Mouse (Mus musculus) hindbrain, embryonic 10.5 days (tissue): ENCODE measurements around the gene Chd1. TPM values are rescaled to one million over a fixed set of nuclear protein-coding genes. Genes with fewer than 3 reads are reported as not detected.
A peak's percentile ranks its signal among the peaks of the same experiment; 100 is the strongest.
"Not testable (repeated sequence)": the region's sequence is repeated elsewhere in the genome, so short reads cannot be mapped to it uniquely, and the experiment has no call there.

Experiments used
- DNase-seq: peaks from one replicate; pipeline ENCODE4 v3.0.0-alpha.2; 2017; ENCODE audit warnings: low spot score
- H3K27ac ChIP-seq: fragments of 300-500 bp; sonication (generic); 2 replicates; pipeline ENCODE4 v1.5.1; 2016; ENCODE audit warnings: mild to moderate bottlenecking, moderate library complexity
- H3K27me3 ChIP-seq: fragments of 300-500 bp; sonication (generic); 2 replicates; pipeline ENCODE4 v1.6.1; 2016; ENCODE audit warnings: mild to moderate bottlenecking; ENCODE audit not compliant: poor library complexity, insufficient read depth, severe bottlenecking
- H3K36me3 ChIP-seq: fragments of 300-500 bp; sonication (generic); 2 replicates; pipeline ENCODE4 v1.6.1; 2016; ENCODE audit warnings: mild to moderate bottlenecking, moderate library complexity
- H3K4me1 ChIP-seq: fragments of 300-500 bp; sonication (generic); replicated peaks from 2 replicates; pipeline ENCODE4 v1.6.1; 2016; ENCODE audit warnings: mild to moderate bottlenecking
- H3K4me3 ChIP-seq: fragments of 300-500 bp; sonication (generic); 2 replicates; pipeline ENCODE4 v1.5.1; 2016; ENCODE audit warnings: mild to moderate bottlenecking, moderate library complexity
- H3K9me3 ChIP-seq: fragments of 300-500 bp; sonication (generic); 2 replicates; pipeline ENCODE4 v1.6.1; 2016; ENCODE audit warnings: mild to moderate bottlenecking, moderate library complexity
- WGBS: fragments of 180-500 bp; shearing (Covaris S2); methylation state at CpG from one replicate; pipeline ENCODE4 v1.1.7; 2016; 5-methylcytosine and 5-hydroxymethylcytosine counted together
- polyA plus RNA-seq: library from polyadenylated mRNA; unstranded; fragments of >200 nt; fragmentation: Nextera tagmentation; extraction: Ambion mirVana; gene quantifications from 2 replicates; pipeline ENCODE4 v1.2.1, GENCODE M21; 2016

The Chd1 gene
- polyA plus RNA-seq, 1 experiment from 2014 or later = 28.8 TPM

GRCm38 (mm10) chr17:15705303-15706284, 827 bp downstream of the Chd1 start:
- H3K4me1 ChIP-seq = peaks cover 18% of the 10 kb centered on the region
- under 1% methylated on average over 89 of the region's 89 CpGs for WGBS
- H3K27ac ChIP-seq = peak overlapping the region; percentile 98
- peaks cover 40% of the 10 kb centered on the region for H3K36me3 ChIP-seq
- no peaks in the 10 kb centered on the region; the same call in 1 of the 2 replicates for H3K9me3 ChIP-seq
- DNase-seq = peak; percentile 63
- H3K4me3 ChIP-seq = peak overlapping the region; percentile 91
- H3K27me3 ChIP-seq = no peaks in the 10 kb centered on the region

- Histone ChIP-seq H3K36me3 (peaks cover 94% of the 10 kb centered on the region), H3K9me3 (no peaks in the 10 kb centered on the region), H3K27ac (no peak overlapping the region), H3K27me3 (no peaks in the 10 kb centered on the region), H3K4me3 (no peak overlapping the region), H3K4me1 (no peaks in the 10 kb centered on the region)
- WGBS = 83% methylated on average over 4 of the region's 4 CpGs
- no peak for DNase-seq
These were observed 9.7 kb downstream of the Chd1 start for GRCm38 (mm10) chr17:15714507-15714906.

- 75% methylated on average over 3 of the region's 3 CpGs for WGBS
- H3K36me3 ChIP-seq = peaks cover 94% of the 10 kb centered on the region
- no peaks in the 10 kb centered on the region for H3K9me3 ChIP-seq
- no peaks in the 10 kb centered on the region for H3K27me3 ChIP-seq
- no peak overlapping the region for H3K27ac ChIP-seq
- DNase-seq = no peak
- H3K4me1 ChIP-seq = no peaks in the 10 kb centered on the region
- no peak overlapping the region for H3K4me3 ChIP-seq
These were observed 10.5 kb downstream of the Chd1 start for GRCm38 (mm10) chr17:15715013-15715902.

GRCm38 (mm10) chr17:15715940-15716339, 11.2 kb downstream of the Chd1 start:
- H3K27ac ChIP-seq = no peak overlapping the region
- no peaks in the 10 kb centered on the region for H3K4me1 ChIP-seq
- no peaks in the 10 kb centered on the region for H3K27me3 ChIP-seq
- DNase-seq = no peak
- no peak overlapping the region for H3K4me3 ChIP-seq
- 91% methylated on average over 3 of the region's 3 CpGs for WGBS
- peaks cover 94% of the 10 kb centered on the region for H3K36me3 ChIP-seq
- no peaks in the 10 kb centered on the region for H3K9me3 ChIP-seq

GRCm38 (mm10) chr17:15720841-15721240, 16.1 kb downstream of the Chd1 start:
- 95% methylated on average over 3 of the region's 3 CpGs for WGBS
- no peaks in the 10 kb centered on the region for H3K27me3 ChIP-seq
- H3K4me3 ChIP-seq = no peak overlapping the region
- no peaks in the 10 kb centered on the region for H3K9me3 ChIP-seq
- no peak overlapping the region for H3K27ac ChIP-seq
- H3K36me3 ChIP-seq = peaks cover 74% of the 10 kb centered on the region
- H3K4me1 ChIP-seq = no peaks in the 10 kb centered on the region
- DNase-seq = no peak

- no peak overlapping the region for H3K4me3 ChIP-seq
- H3K27me3 ChIP-seq = no peaks in the 10 kb centered on the region
- no peaks in the 10 kb centered on the region for H3K9me3 ChIP-seq
- H3K27ac ChIP-seq = no peak overlapping the region
- peaks cover 74% of the 10 kb centered on the region for H3K36me3 ChIP-seq
- H3K4me1 ChIP-seq = no peaks in the 10 kb centered on the region
- WGBS = 98% methylated on average over 1 of the region's 1 CpGs
- no peak for DNase-seq
These were observed 18.5 kb downstream of the Chd1 start for GRCm38 (mm10) chr17:15723291-15723690.

GRCm38 (mm10) chr17:15723866-15724475, 19.2 kb downstream of the Chd1 start:
- not testable (repeated sequence) for H3K4me1 ChIP-seq, DNase-seq, H3K9me3 ChIP-seq, H3K27me3 ChIP-seq, H3K4me3 ChIP-seq, H3K27ac ChIP-seq
- 83% methylated on average over 5 of the region's 5 CpGs for WGBS
- H3K36me3 ChIP-seq = peaks cover 75% of the 10 kb centered on the region

- WGBS = 94% methylated on average over 5 of the region's 5 CpGs
- Histone ChIP-seq H3K4me1 (no peaks in the 10 kb centered on the region), H3K4me3 (no peak overlapping the region), H3K9me3 (no peaks in the 10 kb centered on the region), H3K27me3 (no peaks in the 10 kb centered on the region), H3K36me3 (peaks cover 95% of the 10 kb centered on the region), H3K27ac (no peak overlapping the region)
- DNase-seq = no peak
These were observed 26.9 kb downstream of the Chd1 start for GRCm38 (mm10) chr17:15731706-15732105.

- Histone ChIP-seq H3K27ac (no peak overlapping the region), H3K4me1 (no peaks in the 10 kb centered on the region), H3K27me3 (no peaks in the 10 kb centered on the region), H3K9me3 (no peaks in the 10 kb centered on the region), H3K4me3 (no peak overlapping the region), H3K36me3 (peaks cover 92% of the 10 kb centered on the region)
- WGBS = 96% methylated on average over 10 of the region's 10 CpGs
- no peak for DNase-seq
These were observed 32.7 kb downstream of the Chd1 start for GRCm38 (mm10) chr17:15737346-15737917.

- no peak for DNase-seq
- H3K9me3 ChIP-seq = no peaks in the 10 kb centered on the region
- peaks cover 92% of the 10 kb centered on the region for H3K36me3 ChIP-seq
- WGBS = 93% methylated on average over 8 of the region's 8 CpGs
- no peaks in the 10 kb centered on the region for H3K4me1 ChIP-seq
- H3K27me3 ChIP-seq = no peaks in the 10 kb centered on the region
- H3K4me3 ChIP-seq = no peak overlapping the region
- no peak overlapping the region for H3K27ac ChIP-seq
These were observed 37.1 kb downstream of the Chd1 start for GRCm38 (mm10) chr17:15741836-15742235.

GRCm38 (mm10) chr17:15742953-15743352, 38.2 kb downstream of the Chd1 start:
- 93% methylated on average over 10 of the region's 10 CpGs for WGBS
- no peaks in the 10 kb centered on the region for H3K9me3 ChIP-seq
- H3K36me3 ChIP-seq = peaks cover 92% of the 10 kb centered on the region
- H3K4me1 ChIP-seq = no peaks in the 10 kb centered on the region
- H3K27ac ChIP-seq = no peak overlapping the region
- no peak overlapping the region for H3K4me3 ChIP-seq
- no peaks in the 10 kb centered on the region for H3K27me3 ChIP-seq
- no peak for DNase-seq

GRCm38 (mm10) chr17:15743379-15743778, 38.6 kb downstream of the Chd1 start:
- Histone ChIP-seq H3K27me3 (no peaks in the 10 kb centered on the region), H3K4me1 (no peaks in the 10 kb centered on the region), H3K4me3 (no peak overlapping the region), H3K9me3 (no peaks in the 10 kb centered on the region), H3K36me3 (peaks cover 92% of the 10 kb centered on the region), H3K27ac (no peak overlapping the region)
- 92% methylated on average over 5 of the region's 5 CpGs for WGBS
- no peak for DNase-seq
